ENCODE assay signal across 8 mouse cellular contexts in genomic region chr7:30050882-30051548, GRCm38 (mm10). TPM values are rescaled to one million over a fixed set of nuclear protein-coding genes. Genes with fewer than 3 reads are reported as not detected.
A peak's percentile ranks its signal among the peaks of the same experiment; 100 is the strongest.
DNase-seq lines count a peak whose midpoint lies in the region; TF ChIP-seq lines count a peak whose summit lies in the region.

Zfp14 (minus strand) TSS chr7:30051380.

- peaks cover 11% of the 10 kb centered on the region for H3K36me3 ChIP-seq in megakaryocyte, embryonic 14.5 days (replicated peaks; ENCODE audit: low read length)

- H3K4me1 ChIP-seq in megakaryocyte, embryonic 14.5 days, result peaks cover 15% of the 10 kb centered on the region

- intact Hi-C loops in gastrocnemius, adult 2 months (cut with DNase I), result loop anchor here (5.0 kb wide), 1 partner anchor 36 kb away; no protein-coding TSS in a partner anchor

- no peak for TF ChIP-seq CTCF in gastrocnemius, adult 2 months (IDR thresholded peaks at IDR 0.05)

- H3K9me3 ChIP-seq in megakaryocyte, embryonic 14.5 days, result no peaks in the 10 kb centered on the region

- H3K27ac ChIP-seq in gastrocnemius, adult 2 months, result peak within 1 kb of the TSS; percentile 80

- H3K4me3 ChIP-seq in gastrocnemius, adult 2 months, result peak within 1 kb of the TSS; percentile 90
- H3K4me3 ChIP-seq in megakaryocyte, embryonic 14.5 days (replicated peaks), result peak within 1 kb of the TSS; percentile 97

- DNase-seq in WW6 (ENCODE audit: low read depth, low spot score), result peak; percentile 67
- DNase-seq in cerebellum, postnatal 4 days (ENCODE audit: low spot score in 2 of 2), result peak; percentile 81 to 86
- DNase-seq in gastrocnemius, adult 2 months, result peak; percentile 93
- peak; percentile 79 for DNase-seq in hindlimb bud, embryonic 11.5 days (ENCODE audit: extremely low spot score, low read depth, low spot score)
- peak; percentile 85 for DNase-seq in left cerebral cortex, adult 8-10 months (ENCODE audit: low spot score in 2 of 2)
- DNase-seq in right cerebral cortex, postnatal 10 days (ENCODE audit: low spot score in 2 of 2), result peak; percentile 94 to 95
- DNase-seq in urinary bladder, postnatal 25 days (ENCODE audit: low spot score), result peak; percentile 86

- no peaks in the 10 kb centered on the region for H3K27me3 ChIP-seq in megakaryocyte, embryonic 14.5 days (replicated peaks)

RNA-seq across cellular contexts. Expression of gene Zfp14, which starts in this region (rescaled TPM):
- 1 to 10 TPM; 1.8 to 2.1 TPM for total RNA-seq in gastrocnemius, adult 2 months (2021)
- 10 to 100 TPM in 2 of 4 experiments, 1 to 10 TPM in 2; 7.5 to 10.8 (median 9.9) TPM for total RNA-seq in left cerebral cortex, adult 8-10 months (2022)
- not detected in 2 replicates for polyA plus RNA-seq in megakaryocyte, embryonic 14.5 days (2012; ENCODE audit: insufficient read depth, low replicate concordance)

Comparison
In these comparisons a context has a peak if more than half of its experiments do, and no peak if none do; other contexts are left out.
1. Peak in every context shown above with its lines: DNase-seq, H3K4me3 ChIP-seq and H3K27ac ChIP-seq.